Mouse (Mus musculus): ENCODE data around the gene Vgf. TPM values are rescaled to one million over a fixed set of nuclear protein-coding genes. Genes with fewer than 3 reads are reported as not detected.
A peak's percentile ranks its signal among the peaks of the same experiment; 100 is the strongest.

The Vgf gene
- polyA plus RNA-seq, 1 experiment from 2014 or later, result 2.7 TPM

DNA sequence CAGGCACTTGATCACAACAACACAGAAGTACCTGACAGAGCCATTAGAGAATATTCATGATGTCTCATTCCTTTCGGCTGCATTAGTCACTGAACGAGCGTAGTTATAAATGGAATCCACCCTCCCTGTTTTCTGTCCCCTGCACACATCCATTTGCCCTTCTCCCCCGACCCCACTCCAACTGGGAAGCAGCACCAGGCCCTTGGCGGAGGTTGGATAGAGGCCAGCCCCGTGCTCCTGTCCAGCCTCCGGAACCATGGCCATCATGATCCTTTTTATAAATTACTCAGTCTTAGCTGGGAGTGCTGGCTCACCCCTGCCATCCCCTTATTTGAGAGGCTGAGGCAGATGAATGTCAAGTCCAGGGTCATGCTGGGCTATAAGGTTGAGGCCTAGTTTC, 28.1 kb downstream of the Vgf start:
- no peaks in the 10 kb centered on the region for H3K9me3 ChIP-seq (replicated peaks; ENCODE audit: control insufficient read depth, low read length)
- H3K36me3 ChIP-seq (ENCODE audit: control insufficient read depth, insufficient read depth, low read length), result no peaks in the 10 kb centered on the region
- no peak overlapping the region for H3K9ac ChIP-seq (ENCODE audit: low read length)
- ATAC-seq (no peak), DNase-seq (ENCODE audit: low spot score) (no peak)
- no peak overlapping the region for H3K27ac ChIP-seq (ENCODE audit: low read depth, low read length)
- H3K27me3 ChIP-seq (replicated peaks; ENCODE audit: control insufficient read depth, insufficient read depth, low read length), result no peaks in the 10 kb centered on the region
- no peaks in the 10 kb centered on the region for H3K4me1 ChIP-seq (ENCODE audit: control insufficient read depth, insufficient read depth, low read length)
- H3K4me3 ChIP-seq (ENCODE audit: low read depth, low read length), result no peak overlapping the region
- H3K4me2 ChIP-seq (ENCODE audit: low read length), result no peak overlapping the region
- 80% methylated on average over 7 of the region's 7 CpGs for WGBS

DNA sequence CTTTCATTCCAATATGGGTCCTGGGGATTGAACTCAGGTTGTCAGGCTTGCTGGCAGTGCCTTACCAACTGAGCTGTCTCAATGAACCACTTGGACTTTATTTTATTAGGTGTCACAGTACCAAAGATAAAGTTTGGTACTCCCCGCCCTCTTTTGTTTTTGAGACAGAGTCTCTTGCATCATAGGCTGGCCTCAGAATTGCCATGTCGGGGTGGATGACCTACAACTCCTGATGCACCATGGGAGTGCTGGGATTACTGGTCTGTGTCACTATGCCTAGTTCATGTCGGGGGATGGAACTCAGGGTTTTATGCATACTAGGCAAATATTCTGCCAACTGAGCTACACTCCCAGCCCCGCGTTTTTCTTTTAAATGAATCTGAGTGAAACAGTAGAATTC, 28.7 kb downstream of the Vgf start:
- 91% methylated on average over 5 of the region's 5 CpGs for WGBS

GRCm38 (mm10) chr5:137061809-137062481, 35.8 kb downstream of the Vgf start:
- H3K27ac ChIP-seq (ENCODE audit: low read depth, low read length), result no peak overlapping the region
- H3K36me3 ChIP-seq (ENCODE audit: control insufficient read depth, insufficient read depth, low read length), result no peaks in the 10 kb centered on the region
- no peak overlapping the region for H3K9ac ChIP-seq (ENCODE audit: low read length)
- ATAC-seq (no peak), DNase-seq (ENCODE audit: low spot score) (peak; percentile 23)
- H3K4me2 ChIP-seq (ENCODE audit: low read length), result no peak overlapping the region
- no peaks in the 10 kb centered on the region for H3K27me3 ChIP-seq (replicated peaks; ENCODE audit: control insufficient read depth, insufficient read depth, low read length)
- H3K9me3 ChIP-seq (replicated peaks; ENCODE audit: control insufficient read depth, low read length), result no peaks in the 10 kb centered on the region
- no peaks in the 10 kb centered on the region for H3K4me1 ChIP-seq (ENCODE audit: control insufficient read depth, insufficient read depth, low read length)
- no peak overlapping the region for H3K4me3 ChIP-seq (ENCODE audit: low read depth, low read length)
- WGBS, result 23% methylated on average over 9 of the region's 12 CpGs

More for the DNA sequence above, 28.7 kb downstream of the Vgf start:
- ATAC-seq (no peak), DNase-seq (ENCODE audit: low spot score) (no peak)
- no peak overlapping the region for H3K4me2 ChIP-seq (ENCODE audit: low read length)
- H3K36me3 ChIP-seq (ENCODE audit: control insufficient read depth, insufficient read depth, low read length), result no peaks in the 10 kb centered on the region
- H3K4me3 ChIP-seq (ENCODE audit: low read depth, low read length), result no peak overlapping the region
- no peaks in the 10 kb centered on the region for H3K27me3 ChIP-seq (replicated peaks; ENCODE audit: control insufficient read depth, insufficient read depth, low read length)
- H3K9me3 ChIP-seq (replicated peaks; ENCODE audit: control insufficient read depth, low read length), result no peaks in the 10 kb centered on the region
- no peaks in the 10 kb centered on the region for H3K4me1 ChIP-seq (ENCODE audit: control insufficient read depth, insufficient read depth, low read length)
- no peak overlapping the region for H3K27ac ChIP-seq (ENCODE audit: low read depth, low read length)
- no peak overlapping the region for H3K9ac ChIP-seq (ENCODE audit: low read length)

DNA sequence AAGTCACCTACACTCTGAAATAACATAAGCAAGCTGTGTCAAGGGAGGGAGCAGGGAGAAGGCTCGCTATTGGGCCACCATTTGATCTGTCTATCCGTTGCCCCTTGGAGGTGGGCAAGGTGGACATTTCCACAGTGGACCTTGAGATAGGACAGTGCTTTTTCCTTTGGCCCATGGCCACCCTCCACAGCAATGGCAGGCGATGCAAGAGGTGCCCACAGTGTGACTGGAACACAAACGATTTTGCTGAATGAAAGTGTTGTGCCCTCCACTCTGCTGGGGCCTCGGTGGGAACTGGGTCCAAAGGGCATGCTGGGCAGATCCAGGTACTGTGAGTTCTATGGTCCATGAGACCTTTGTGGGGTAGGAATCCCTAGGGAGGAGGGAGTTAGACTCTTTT, 36.4 kb downstream of the Vgf start:
- H3K27ac ChIP-seq (ENCODE audit: low read depth, low read length), result no peak overlapping the region
- ATAC-seq (no peak), DNase-seq (ENCODE audit: low spot score) (no peak)
- no peak overlapping the region for H3K4me3 ChIP-seq (ENCODE audit: low read depth, low read length)
- H3K4me2 ChIP-seq (ENCODE audit: low read length), result no peak overlapping the region
- H3K9ac ChIP-seq (ENCODE audit: low read length), result no peak overlapping the region
- H3K27me3 ChIP-seq (replicated peaks; ENCODE audit: control insufficient read depth, insufficient read depth, low read length), result no peaks in the 10 kb centered on the region
- 88% methylated on average over 5 of the region's 5 CpGs for WGBS
- no peaks in the 10 kb centered on the region for H3K4me1 ChIP-seq (ENCODE audit: control insufficient read depth, insufficient read depth, low read length)
- no peaks in the 10 kb centered on the region for H3K36me3 ChIP-seq (ENCODE audit: control insufficient read depth, insufficient read depth, low read length)
- no peaks in the 10 kb centered on the region for H3K9me3 ChIP-seq (replicated peaks; ENCODE audit: control insufficient read depth, low read length)

- Histone ChIP-seq H3K9me3 (replicated peaks; ENCODE audit: control insufficient read depth, low read length) (no peaks in the 10 kb centered on the region), H3K4me3 (ENCODE audit: low read depth, low read length) (no peak overlapping the region), H3K4me2 (ENCODE audit: low read length) (no peak overlapping the region), H3K27ac (ENCODE audit: low read depth, low read length) (no peak overlapping the region), H3K4me1 (ENCODE audit: control insufficient read depth, insufficient read depth, low read length) (no peaks in the 10 kb centered on the region), H3K36me3 (ENCODE audit: control insufficient read depth, insufficient read depth, low read length) (no peaks in the 10 kb centered on the region), H3K9ac (ENCODE audit: low read length) (no peak overlapping the region), H3K27me3 (replicated peaks; ENCODE audit: control insufficient read depth, insufficient read depth, low read length) (no peaks in the 10 kb centered on the region)
- DNase-seq (ENCODE audit: low spot score), result no peak
- no peak for ATAC-seq
- WGBS, result 69% methylated on average over 6 of the region's 6 CpGs
These were observed 39.3 kb downstream of the Vgf start for GRCm38 (mm10) chr5:137065454-137065853.

GRCm38 (mm10) chr5:137065923-137066322, 39.7 kb downstream of the Vgf start:
- no peak overlapping the region for H3K9ac ChIP-seq (ENCODE audit: low read length)
- H3K4me3 ChIP-seq (ENCODE audit: low read depth, low read length), result no peak overlapping the region
- H3K9me3 ChIP-seq (replicated peaks; ENCODE audit: control insufficient read depth, low read length), result no peaks in the 10 kb centered on the region
- H3K27me3 ChIP-seq (replicated peaks; ENCODE audit: control insufficient read depth, insufficient read depth, low read length), result no peaks in the 10 kb centered on the region
- 75% methylated on average over 8 of the region's 8 CpGs for WGBS
- H3K4me1 ChIP-seq (ENCODE audit: control insufficient read depth, insufficient read depth, low read length), result no peaks in the 10 kb centered on the region
- H3K27ac ChIP-seq (ENCODE audit: low read depth, low read length), result no peak overlapping the region
- no peak for DNase-seq (ENCODE audit: low spot score)
- ATAC-seq, result no peak
- H3K36me3 ChIP-seq (ENCODE audit: control insufficient read depth, insufficient read depth, low read length), result no peaks in the 10 kb centered on the region
- no peak overlapping the region for H3K4me2 ChIP-seq (ENCODE audit: low read length)

DNA sequence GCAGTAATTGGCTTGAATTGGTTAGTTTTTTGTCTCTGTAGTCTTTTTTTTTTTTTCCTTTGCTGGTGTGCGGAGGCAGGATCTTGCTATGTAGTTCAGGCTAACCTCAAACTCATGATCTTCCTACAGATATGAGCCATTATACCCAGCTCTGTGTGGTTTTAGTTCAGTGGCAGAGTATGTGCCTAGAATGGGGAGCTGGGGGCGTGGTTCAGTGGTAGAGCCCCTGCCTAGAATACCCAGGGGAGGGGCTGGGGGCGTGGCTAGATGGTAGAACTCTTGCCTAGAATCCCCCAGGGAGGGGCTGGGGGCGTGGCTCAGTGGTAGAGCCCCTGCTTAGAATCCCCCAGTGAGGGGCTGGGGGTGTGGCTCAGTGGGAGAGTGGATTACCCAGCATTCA, 42.5 kb downstream of the Vgf start:
- WGBS, result 75% methylated on average over 4 of the region's 4 CpGs
- no peak for DNase-seq (ENCODE audit: low spot score)
- H3K4me2 ChIP-seq (ENCODE audit: low read length), result no peak overlapping the region
- no peak for ATAC-seq
- H3K27ac ChIP-seq (ENCODE audit: low read depth, low read length), result no peak overlapping the region
- H3K27me3 ChIP-seq (replicated peaks; ENCODE audit: control insufficient read depth, insufficient read depth, low read length), result no peaks in the 10 kb centered on the region
- no peaks in the 10 kb centered on the region for H3K9me3 ChIP-seq (replicated peaks; ENCODE audit: control insufficient read depth, low read length)
- no peaks in the 10 kb centered on the region for H3K36me3 ChIP-seq (ENCODE audit: control insufficient read depth, insufficient read depth, low read length)
- H3K4me1 ChIP-seq (ENCODE audit: control insufficient read depth, insufficient read depth, low read length), result no peaks in the 10 kb centered on the region
- H3K9ac ChIP-seq (ENCODE audit: low read length), result no peak overlapping the region
- H3K4me3 ChIP-seq (ENCODE audit: low read depth, low read length), result no peak overlapping the region

DNA sequence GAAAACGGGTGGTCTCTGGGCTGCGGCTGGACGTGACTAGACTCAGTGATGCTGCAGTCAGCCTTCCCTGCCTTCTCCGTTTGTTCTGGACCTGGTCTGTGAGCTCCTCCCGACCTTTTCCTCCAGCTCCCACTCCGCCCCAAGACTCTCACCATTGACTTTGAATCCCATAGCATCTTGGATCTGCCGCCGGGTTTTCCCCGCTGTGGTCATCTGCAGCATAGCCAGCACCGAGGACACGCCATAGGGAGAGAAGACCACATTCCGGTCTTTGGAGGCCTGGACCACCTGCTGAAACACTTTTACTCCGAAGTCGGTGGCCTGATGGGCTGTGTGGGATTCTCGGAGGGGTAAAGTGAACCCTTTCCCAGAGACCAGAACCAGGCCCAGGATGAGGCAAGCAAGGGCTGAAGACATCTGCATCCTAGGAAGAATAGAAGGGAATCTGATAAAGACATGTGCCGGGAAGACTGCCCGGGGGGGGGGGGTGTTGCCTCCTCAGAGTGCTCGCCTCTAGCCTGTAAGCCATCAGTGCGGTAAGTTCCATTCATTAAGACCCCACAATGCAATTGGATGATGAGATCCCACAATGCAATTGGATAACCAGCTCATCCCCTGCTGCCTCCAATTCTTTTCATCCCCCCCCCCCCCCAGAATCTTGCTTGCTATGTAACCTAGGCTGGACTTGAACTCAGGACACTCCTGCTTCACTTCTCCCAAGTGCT, 44.9 kb downstream of the Vgf start:
- no peak overlapping the region for H3K4me2 ChIP-seq (ENCODE audit: low read length)
- H3K9me3 ChIP-seq (replicated peaks; ENCODE audit: control insufficient read depth, low read length), result no peaks in the 10 kb centered on the region
- no peaks in the 10 kb centered on the region for H3K36me3 ChIP-seq (ENCODE audit: control insufficient read depth, insufficient read depth, low read length)
- DNase-seq (ENCODE audit: low spot score) (no peak), ATAC-seq (no peak)
- H3K27ac ChIP-seq (ENCODE audit: low read depth, low read length), result no peak overlapping the region
- no peaks in the 10 kb centered on the region for H3K27me3 ChIP-seq (replicated peaks; ENCODE audit: control insufficient read depth, insufficient read depth, low read length)
- no peak overlapping the region for H3K9ac ChIP-seq (ENCODE audit: low read length)
- no peak overlapping the region for H3K4me3 ChIP-seq (ENCODE audit: low read depth, low read length)
- H3K4me1 ChIP-seq (ENCODE audit: control insufficient read depth, insufficient read depth, low read length), result no peaks in the 10 kb centered on the region
- WGBS, result 81% methylated on average over 19 of the region's 19 CpGs
